In the genomic region with DNA sequence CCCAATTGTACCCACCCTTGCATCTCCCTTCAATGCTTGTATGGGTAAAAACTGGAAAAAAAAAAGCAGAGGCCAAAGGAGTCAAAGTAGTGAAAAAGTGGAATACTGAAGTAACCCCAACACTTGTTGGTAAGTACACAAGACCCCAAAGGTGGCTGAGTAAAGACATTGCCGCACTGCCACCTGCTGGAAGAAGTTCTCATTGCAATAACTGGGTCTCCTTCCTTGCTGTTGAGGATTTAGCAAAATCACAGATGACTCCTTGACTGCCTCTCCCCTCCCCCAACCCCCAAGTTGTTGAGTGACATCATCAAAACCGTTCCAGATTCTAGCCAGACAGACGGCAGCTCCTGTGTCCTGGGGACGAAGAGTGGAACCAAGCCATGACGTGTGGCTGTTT, we compare ENCODE assay signal across 8 mouse cellular contexts.
A peak's percentile ranks its signal among the peaks of the same experiment; 100 is the strongest.
DNase-seq lines count a peak whose midpoint lies in the region; ATAC-seq and TF ChIP-seq lines count a peak whose summit lies in the region.

No protein-coding gene starts in this region.

- no peak overlapping the region for H3K27ac ChIP-seq in testis, adult 2 months (ENCODE audit: control insufficient read depth, insufficient read depth, low read depth, low read length)

- H3K27me3 ChIP-seq in testis, adult 2 months (ENCODE audit: control insufficient read depth, insufficient read depth, low read length) = no peaks in the 10 kb centered on the region

- H3K4me1 ChIP-seq in testis, adult 2 months (ENCODE audit: control insufficient read depth, insufficient read depth, low read length) = no peaks in the 10 kb centered on the region

- no peaks in the 10 kb centered on the region for H3K36me3 ChIP-seq in testis, adult 2 months (ENCODE audit: control insufficient read depth, insufficient read depth, low read length)

- no peak overlapping the region for H3K4me3 ChIP-seq in testis, adult 2 months (ENCODE audit: control insufficient read depth, low read depth, low read length)

- peak; percentile 63 to 65 for DNase-seq in frontal cortex, postnatal 25 days (ENCODE audit: low spot score in 2 of 2)
- no peak for DNase-seq in testis, postnatal 14 days (ENCODE audit: low spot score)
- peak; percentile 86 to 89 for DNase-seq in cerebellum, postnatal 10 days
- DNase-seq in kidney, postnatal 10 days = peak; percentile 79
- peak; percentile 25 to 36 for DNase-seq in lung, adult 18-20 months
- peak; percentile 43 to 67 for DNase-seq in spleen, postnatal 10 days (ENCODE audit: low spot score in 2 of 2)

- TF ChIP-seq POLR2A in testis, adult 2 months (IDR thresholded peaks at IDR 0.05; ENCODE audit: control insufficient read depth, low read depth, low read length) = no peak

- TF ChIP-seq CTCF in testis, adult 2 months (IDR thresholded peaks at IDR 0.05; ENCODE audit: control insufficient read depth, insufficient read depth, insufficient replicate concordance, low read depth, low read length) = 0 out of 2 replicates have a peak, but pooled peaks have one; percentile 14

- ATAC-seq in frontal cortex, adult (ENCODE audit: low TSS enrichment) = no peak
